ENCODE assay signal across 32 mouse cellular contexts in the genomic region with DNA sequence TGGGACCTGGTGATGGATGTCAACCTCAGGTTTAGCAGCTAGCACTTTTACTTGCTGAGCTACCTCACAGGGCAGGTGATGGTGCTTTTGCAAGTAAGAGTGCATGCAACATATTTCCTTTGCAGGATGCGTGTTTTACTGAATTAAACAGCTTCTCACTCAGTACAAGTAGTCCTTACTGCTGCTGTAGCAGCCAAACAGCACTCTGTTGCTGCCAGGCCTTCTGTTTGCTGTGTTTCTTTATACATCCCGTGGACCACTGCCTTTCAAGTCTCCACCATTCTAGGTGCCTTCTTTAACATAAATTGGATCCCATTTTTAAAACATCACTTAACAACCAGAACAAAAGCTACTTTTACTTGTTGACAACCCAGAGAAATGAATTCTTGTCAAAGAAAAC.
"Had no signal": no experiment of that assay in that cellular context is flagged by ENCODE, and none has a peak within 500 bp of the region (broad histone marks: within the 10 kb centered on the region; RNA-seq: fewer than 3 reads in every experiment).

No protein-coding gene starts in this region.

- ATAC-seq: hindbrain, embryonic 16.5 days; hindbrain, postnatal 0 days; inflammation-experienced regulatory T-cells, adult 6 months; intestine, embryonic 15.5 days; intestine, embryonic 16.5 days; intestine, postnatal 0 days had no signal

- H3K4me3 ChIP-seq: heart, embryonic 10.5 days; heart, embryonic 12.5 days; heart, embryonic 13.5 days; heart, embryonic 15.5 days; hindbrain, embryonic 10.5 days; hindbrain, embryonic 12.5 days; hindbrain, embryonic 13.5 days; hindbrain, embryonic 15.5 days; intestine, embryonic 15.5 days; kidney, embryonic 15.5 days; left cerebral cortex, adult 2 months had no signal

- DNase-seq: heart, postnatal 10 days; heart, postnatal 14 days; heart, postnatal 36 days; heart, postnatal 4 days; kidney, adult 11 months; kidney, adult 18-20 months; kidney, adult 2 months; kidney, adult 8-10 months; kidney, adult 9 months; kidney, postnatal 10 days; kidney, postnatal 14 days; kidney, postnatal 25 days; kidney, postnatal 36 days; kidney, postnatal 4 days had no signal

- H3K27ac ChIP-seq: heart, embryonic 10.5 days; heart, embryonic 13.5 days; heart, embryonic 15.5 days; hindbrain, embryonic 10.5 days; hindbrain, embryonic 12.5 days; hindbrain, embryonic 13.5 days; hindbrain, embryonic 14.5 days; hindbrain, embryonic 15.5 days; hindbrain, postnatal 0 days; intestine, embryonic 15.5 days; kidney, embryonic 15.5 days; kidney, postnatal 0 days; left cerebral cortex, adult 2 months had no signal
